ENCODE assay signal across 8 mouse cellular contexts in the genomic region with DNA sequence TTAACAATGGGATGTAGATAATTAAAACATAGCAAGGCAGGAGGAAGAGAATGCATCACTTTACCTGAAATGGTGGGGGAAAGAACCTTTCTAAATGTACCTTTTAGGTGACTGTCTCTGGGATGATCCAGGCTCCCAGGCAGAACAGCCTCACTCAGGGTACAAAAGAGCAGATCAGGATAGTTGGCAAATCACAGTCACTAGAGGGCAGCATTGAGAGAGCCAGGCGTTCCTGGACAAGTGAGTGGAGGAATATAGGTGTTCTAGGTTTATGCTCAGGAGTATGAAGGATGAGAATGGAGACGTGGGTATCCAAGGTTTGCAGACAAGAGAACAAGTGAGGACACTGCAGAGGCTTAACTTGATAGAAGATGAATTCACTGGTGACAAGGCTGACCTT.
DNase-seq lines count a peak whose midpoint lies in the region; ATAC-seq lines count a peak whose summit lies in the region.

No protein-coding gene starts in this region.

- WGBS in forebrain, embryonic 11.5 days = 33% methylated on average over 2 of the region's 2 CpGs
- 29% methylated on average over 2 of the region's 2 CpGs for WGBS in midbrain, embryonic 12.5 days

- DNase-seq in urinary bladder, adult 18-20 months (ENCODE audit: low spot score in 2 of 2) = peak; percentile 6 to 7
- no peak for DNase-seq in urinary bladder, adult 2 months (ENCODE audit: low spot score)
- DNase-seq in c-Kit-positive CD71-positive TER-119-positive erythroid progenitor cells, embryonic 14.5 days (ENCODE audit: low spot score) = peak; percentile 49
- DNase-seq in forebrain, embryonic 11.5 days (ENCODE audit: low spot score) = peak; percentile 60
- peak; percentile 59 for DNase-seq in induced T-regulatory cell, adult 2 months (ENCODE audit: low read depth)
- DNase-seq in left cerebral cortex, postnatal 10 days (ENCODE audit: extremely low spot score in 1 of 2, low spot score in 2 of 2) = peak; percentile 18 to 19
- DNase-seq in telencephalon, adult 2 months (ENCODE audit: low read depth, low spot score) = peak; percentile 4

- H3K9me3 ChIP-seq in forebrain, embryonic 11.5 days (ENCODE audit: control insufficient read depth, low read length) = no peaks in the 10 kb centered on the region
- H3K9me3 ChIP-seq in midbrain, embryonic 12.5 days = no peaks in the 10 kb centered on the region

- H3K9ac ChIP-seq in forebrain, embryonic 11.5 days (ENCODE audit: low read length) = no peak overlapping the region
- H3K9ac ChIP-seq in midbrain, embryonic 12.5 days (replicated peaks) = no peak overlapping the region

- H3K27ac ChIP-seq in forebrain, embryonic 11.5 days (ENCODE audit: low read depth, low read length) = no peak overlapping the region
- no peak overlapping the region for H3K27ac ChIP-seq in midbrain, embryonic 12.5 days (replicated peaks)

- no peak overlapping the region for H3K4me3 ChIP-seq in forebrain, embryonic 11.5 days (ENCODE audit: low read depth, low read length)
- H3K4me3 ChIP-seq in midbrain, embryonic 12.5 days = no peak overlapping the region

- intact Hi-C loops in left cerebral cortex, postnatal 10 days (cut with DNase I) = no loop called here

- no peaks in the 10 kb centered on the region for H3K27me3 ChIP-seq in forebrain, embryonic 11.5 days (ENCODE audit: control insufficient read depth, insufficient read depth, low read length)
- no peaks in the 10 kb centered on the region for H3K27me3 ChIP-seq in midbrain, embryonic 12.5 days

- H3K4me2 ChIP-seq in forebrain, embryonic 11.5 days (ENCODE audit: low read depth, low read length, severe bottlenecking) = no peak overlapping the region
- no peak overlapping the region for H3K4me2 ChIP-seq in midbrain, embryonic 12.5 days (replicated peaks)

- no peaks in the 10 kb centered on the region for H3K36me3 ChIP-seq in forebrain, embryonic 11.5 days (ENCODE audit: control insufficient read depth, insufficient read depth, low read length)
- H3K36me3 ChIP-seq in midbrain, embryonic 12.5 days = no peaks in the 10 kb centered on the region

- ATAC-seq in forebrain, embryonic 11.5 days (replicated peaks; ENCODE audit: low FRiP score) = peak; percentile 77
- ATAC-seq in midbrain, embryonic 12.5 days (ENCODE audit: low FRiP score, low read depth) = peak; percentile 74

- H3K4me1 ChIP-seq in forebrain, embryonic 11.5 days (replicated peaks; ENCODE audit: control insufficient read depth, insufficient read depth, low read length) = no peaks in the 10 kb centered on the region
- no peaks in the 10 kb centered on the region for H3K4me1 ChIP-seq in midbrain, embryonic 12.5 days
